Mouse (Mus musculus): Measurements from ENCODE around the gene Gm14443. TPM values are rescaled to one million over a fixed set of nuclear protein-coding genes. Genes with fewer than 3 reads are reported as not detected.
"Not testable (repeated sequence)": the region's sequence is repeated elsewhere in the genome, so short reads cannot be mapped to it uniquely, and the experiment has no call there.

Gm14443 gene
- polyA plus RNA-seq, 1 experiment from 2014 or later, result 1.5 TPM

- not testable (repeated sequence) for H3K4me1 ChIP-seq; H3K9me3 ChIP-seq; H3K27ac ChIP-seq; H3K36me3 ChIP-seq (replicated peaks); ATAC-seq (replicated peaks); H3K27me3 ChIP-seq (replicated peaks)
- 2% methylated on average over 25 of the region's 25 CpGs for WGBS
- Histone ChIP-seq H3K9ac (peak overlapping the region; percentile 32; the same call in 1 of the 2 replicates), H3K4me3 (peak overlapping the region; percentile 48), H3K4me2 (peak overlapping the region; percentile 46)
Observed at GRCm38 (mm10) chr2:175141118-175141992, 34.3 kb downstream of the Gm14443 start.

- H3K4me2 ChIP-seq; ATAC-seq (replicated peaks); H3K27me3 ChIP-seq (replicated peaks); H3K4me3 ChIP-seq; H3K36me3 ChIP-seq (replicated peaks); H3K27ac ChIP-seq; H3K4me1 ChIP-seq; H3K9ac ChIP-seq; H3K9me3 ChIP-seq: not testable (repeated sequence)
Observed at GRCm38 (mm10) chr2:175140624-175141023, 35.0 kb downstream of the Gm14443 start.

Other genes starting within 250 kb of the Gm14443 start
- gene Gm14444, start 165.6 kb downstream of the Gm14443 start, polyA plus RNA-seq (2015; fragmentation: Nextera tagmentation; extraction: Ambion mirVana), result not detected in 2 replicates
- 0.50 TPM in 1 of 2 replicates, not detected in the other for gene Gm14393, start 108.1 kb downstream of the Gm14443 start, polyA plus RNA-seq (2015; fragmentation: Nextera tagmentation; extraction: Ambion mirVana)
- gene Gm14399, start 33.9 kb downstream of the Gm14443 start, polyA plus RNA-seq (2015; fragmentation: Nextera tagmentation; extraction: Ambion mirVana), result 6.0 and 7.3 TPM in 2 replicates
- gene Gm14391, start 31.0 kb upstream of the Gm14443 start, polyA plus RNA-seq (2015; fragmentation: Nextera tagmentation; extraction: Ambion mirVana), result 9.6 and 12.0 TPM in 2 replicates
- 1.8 and 2.0 TPM in 2 replicates for gene Gm14440, start 99.3 kb upstream of the Gm14443 start, polyA plus RNA-seq (2015; fragmentation: Nextera tagmentation; extraction: Ambion mirVana)
- 16.9 and 19.0 TPM in 2 replicates for gene Gm4631, start 162.3 kb upstream of the Gm14443 start, polyA plus RNA-seq (2015; fragmentation: Nextera tagmentation; extraction: Ambion mirVana)
- 3.9 and 4.6 TPM in 2 replicates for gene Zfp968, start 196.6 kb upstream of the Gm14443 start, polyA plus RNA-seq (2015; fragmentation: Nextera tagmentation; extraction: Ambion mirVana)